Mouse (Mus musculus) forebrain, embryonic 11.5 days (tissue): ENCODE measurements around the gene Zc3hav1. TPM values are rescaled to one million over a fixed set of nuclear protein-coding genes. Genes with fewer than 3 reads are reported as not detected.

Experiments used
- ATAC-seq: fragments of 200-750 bp; cut with Nextera tagmentation; replicated peaks from 2 replicates; pipeline ENCODE4 v1.8.0; 2017; ENCODE audit warnings: moderate TSS enrichment; ENCODE audit not compliant: low FRiP score
- DNase-seq: peaks from one replicate; pipeline ENCODE4 v3.0.0-alpha.2; 2017; ENCODE audit warnings: low spot score
- H3K27ac ChIP-seq: fragments of 300-500 bp; sonication (generic); 2 replicates; pipeline ENCODE4 v1.5.1; 2014; ENCODE audit warnings: low read depth, low read length
- H3K27me3 ChIP-seq: fragments of 300-500 bp; sonication (generic); 2 replicates; pipeline ENCODE4 v1.6.1; 2014; ENCODE audit warnings: mild to moderate bottlenecking, low read length, mixed read lengths; ENCODE audit not compliant: control insufficient read depth, insufficient read depth
- H3K36me3 ChIP-seq: fragments of 300-500 bp; sonication (generic); 2 replicates; pipeline ENCODE4 v1.6.1; 2014; ENCODE audit warnings: mild to moderate bottlenecking, low read length, moderate library complexity, mixed read lengths; ENCODE audit not compliant: control insufficient read depth, insufficient read depth
- H3K4me1 ChIP-seq: fragments of 300-500 bp; sonication (generic); replicated peaks from 2 replicates; pipeline ENCODE4 v1.6.1; 2014; ENCODE audit warnings: low read length, mixed read lengths; ENCODE audit not compliant: control insufficient read depth, insufficient read depth
- H3K4me2 ChIP-seq: fragments of 300-500 bp; sonication (generic); 2 replicates; pipeline ENCODE4 v1.6.1; 2014; ENCODE audit warnings: low read depth, mild to moderate bottlenecking, low read length, moderate library complexity, mixed read lengths; ENCODE audit not compliant: severe bottlenecking
- H3K4me3 ChIP-seq: fragments of 300-500 bp; sonication (generic); 2 replicates; pipeline ENCODE4 v1.5.1; 2014; ENCODE audit warnings: low read depth, low read length
- H3K9ac ChIP-seq: fragments of 300-500 bp; sonication (generic); 2 replicates; pipeline ENCODE4 v1.6.1; 2014; ENCODE audit warnings: low read length
- H3K9me3 ChIP-seq: fragments of 300-500 bp; sonication (generic); 2 replicates; pipeline ENCODE4 v1.6.1; 2016; ENCODE audit warnings: low read length, mixed read lengths; ENCODE audit not compliant: control insufficient read depth
- WGBS: fragments of 180-500 bp; shearing (Covaris S2); extraction: QIAGEN DNeasy Blood & Tissue Kit; methylation state at CpG from one replicate; pipeline ENCODE4 v1.1.7; 2014; 5-methylcytosine and 5-hydroxymethylcytosine counted together
- polyA plus RNA-seq: library from polyadenylated mRNA; unstranded; fragments of >200 nt; fragmentation: Nextera tagmentation; extraction: Ambion mirVana; gene quantifications from 2 replicates; pipeline ENCODE4 v1.2.1, GENCODE M21; 2014

Zc3hav1 gene
- polyA plus RNA-seq, 1 experiment from 2014 or later, result 1.7 TPM

DNA sequence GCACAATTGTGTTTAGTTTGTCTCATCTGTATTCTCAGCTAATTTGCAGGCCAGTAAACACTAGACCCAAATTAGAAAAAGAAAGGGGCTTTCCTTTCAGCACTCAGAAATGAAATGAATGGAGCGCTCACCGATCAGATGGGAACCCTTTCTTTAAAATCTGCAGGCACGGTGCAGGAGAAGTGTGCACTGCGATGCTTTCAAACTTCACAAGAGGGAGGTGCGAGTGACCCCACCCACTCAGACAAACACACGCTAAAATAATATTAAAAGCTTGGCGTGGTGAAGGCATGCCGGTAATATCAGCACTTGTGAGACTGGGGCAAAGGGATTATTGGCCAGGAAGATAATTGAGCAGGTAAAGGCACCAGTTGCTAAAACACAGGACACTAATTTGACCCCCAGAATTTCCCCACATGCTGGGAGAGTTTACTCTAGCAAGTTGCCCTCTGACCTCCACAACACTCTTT is 986 bp upstream of the Zc3hav1 start:
- 1% methylated on average over 8 of the region's 8 CpGs for WGBS
- DNase-seq, result no peak
- H3K4me2 ChIP-seq, result peak overlapping the region; percentile 3; the same call in 1 of the 2 replicates

DNA sequence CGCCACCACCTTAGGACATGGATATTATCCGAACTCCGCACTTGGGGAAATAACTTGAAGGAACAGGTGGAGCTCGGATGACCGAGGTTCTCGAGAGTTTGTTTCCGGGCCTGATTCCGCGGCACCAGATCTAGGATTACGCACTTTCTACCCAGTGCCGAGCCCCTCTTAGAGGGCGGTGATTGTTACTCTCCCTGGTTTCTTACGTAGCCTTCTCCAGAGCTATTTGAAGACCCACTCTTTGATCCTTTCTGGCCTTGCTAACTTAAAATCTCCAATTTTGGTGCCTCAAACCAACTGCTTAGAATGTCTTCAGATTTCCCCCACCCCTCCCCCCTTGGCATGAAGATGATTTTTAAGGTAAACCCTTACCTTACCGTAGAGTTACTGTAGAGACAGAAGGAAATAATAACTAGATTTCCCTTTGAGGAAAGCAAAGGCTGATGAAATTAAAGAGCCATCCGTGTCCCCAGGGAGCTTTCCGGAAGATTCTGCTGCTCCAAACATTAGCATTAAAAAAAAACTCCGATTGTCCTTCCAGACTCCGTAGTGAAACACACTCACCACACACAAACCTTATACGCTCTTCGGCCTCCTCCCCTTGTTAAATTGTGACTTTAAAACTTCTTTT is 435 bp upstream of the Zc3hav1 start:
- H3K9me3 ChIP-seq, result no peaks in the 10 kb centered on the region
- no peaks in the 10 kb centered on the region for H3K36me3 ChIP-seq
- H3K4me2 ChIP-seq, result peak overlapping the region; percentile 63
- peak overlapping the region; percentile 43 for H3K4me3 ChIP-seq
- no peak overlapping the region for H3K9ac ChIP-seq
- ATAC-seq (no peak), DNase-seq (no peak)
- peaks cover 7% of the 10 kb centered on the region for H3K4me1 ChIP-seq
- H3K27ac ChIP-seq, result no peak overlapping the region
- peaks cover 54% of the 10 kb centered on the region for H3K27me3 ChIP-seq
- WGBS, result under 1% methylated on average over 20 of the region's 20 CpGs

More for the DNA sequence above, 986 bp upstream of the Zc3hav1 start:
- no peak overlapping the region for H3K9ac ChIP-seq
- peaks cover 7% of the 10 kb centered on the region for H3K4me1 ChIP-seq
- no peak overlapping the region for H3K4me3 ChIP-seq
- H3K36me3 ChIP-seq, result no peaks in the 10 kb centered on the region
- no peak overlapping the region for H3K27ac ChIP-seq
- no peaks in the 10 kb centered on the region for H3K9me3 ChIP-seq
- H3K27me3 ChIP-seq, result peaks cover 54% of the 10 kb centered on the region
- no peak for ATAC-seq

DNA sequence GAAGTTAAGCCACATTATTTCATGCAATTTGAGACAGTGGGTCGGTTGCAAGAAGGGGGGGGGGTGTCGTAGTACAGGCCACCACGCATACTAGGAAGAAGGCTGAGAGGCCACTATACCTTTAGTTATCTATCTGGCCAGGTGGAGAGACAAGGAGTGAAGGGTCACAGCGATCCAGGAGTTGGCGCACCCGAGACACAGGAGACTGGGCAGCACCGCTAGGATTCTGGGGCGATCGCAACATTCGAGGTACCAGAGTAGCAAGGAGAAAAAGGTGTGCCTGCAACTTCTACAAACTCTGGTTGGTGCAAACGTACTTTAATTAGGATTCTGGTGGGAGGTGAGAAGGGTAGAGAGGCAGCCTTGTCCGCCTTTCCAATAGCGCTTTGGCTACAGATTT is 1.2 kb downstream of the Zc3hav1 start:
- Histone ChIP-seq H3K36me3 (no peaks in the 10 kb centered on the region), H3K4me3 (peak overlapping the region; percentile 43), H3K9me3 (no peaks in the 10 kb centered on the region), H3K4me2 (no peak overlapping the region), H3K4me1 (peaks cover 7% of the 10 kb centered on the region), H3K27ac (no peak overlapping the region), H3K9ac (no peak overlapping the region), H3K27me3 (peaks cover 53% of the 10 kb centered on the region)
- 3% methylated on average over 13 of the region's 13 CpGs for WGBS
- DNase-seq, result no peak
- no peak for ATAC-seq

DNA sequence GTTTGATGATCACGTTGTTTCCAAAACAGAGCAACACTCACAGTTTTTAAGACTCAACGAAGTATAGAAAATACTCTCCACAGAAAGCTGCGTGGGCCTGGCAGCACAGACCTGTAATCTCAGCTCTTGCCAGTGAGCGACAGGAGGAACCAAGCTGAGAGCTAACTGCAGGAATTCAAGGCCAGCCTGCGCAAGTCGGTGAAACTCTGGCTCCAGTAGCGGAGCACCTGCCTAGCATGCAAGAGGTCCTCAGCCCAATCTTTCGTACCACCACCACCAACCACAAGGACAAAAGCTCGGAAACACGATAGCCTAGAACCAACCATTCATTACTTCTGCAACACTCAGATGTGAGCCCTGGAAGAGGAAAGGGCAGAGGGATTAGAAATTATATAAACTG is 2.0 kb downstream of the Zc3hav1 start:
- H3K4me1 ChIP-seq, result peaks cover 7% of the 10 kb centered on the region
- H3K9me3 ChIP-seq, result no peaks in the 10 kb centered on the region
- H3K9ac ChIP-seq, result no peak overlapping the region
- H3K27ac ChIP-seq, result no peak overlapping the region
- no peaks in the 10 kb centered on the region for H3K36me3 ChIP-seq
- DNase-seq (no peak), ATAC-seq (no peak)
- no peak overlapping the region for H3K4me2 ChIP-seq
- peaks cover 52% of the 10 kb centered on the region for H3K27me3 ChIP-seq
- H3K4me3 ChIP-seq, result no peak overlapping the region
- WGBS, result 10% methylated on average over 10 of the region's 10 CpGs

DNA sequence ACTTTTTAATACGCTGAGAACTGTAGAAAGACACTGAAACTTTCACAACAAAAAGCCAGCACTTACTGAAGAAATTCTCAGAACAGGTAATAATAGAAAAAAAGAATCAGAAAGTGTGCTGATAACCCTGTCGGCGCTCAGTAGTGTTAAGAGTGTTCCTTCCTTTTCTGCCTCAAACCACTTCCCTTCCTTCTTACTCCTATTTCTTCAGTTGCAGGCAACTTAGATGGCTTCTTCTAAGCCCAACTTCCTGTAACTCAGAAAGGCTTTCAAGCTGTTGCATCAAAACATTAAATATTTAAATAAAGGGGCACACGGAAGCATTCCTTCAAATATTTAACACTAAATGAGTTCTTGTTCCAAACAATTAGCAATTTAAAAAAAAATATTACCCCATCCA is 2.5 kb downstream of the Zc3hav1 start:
- no peak overlapping the region for H3K27ac ChIP-seq
- no peaks in the 10 kb centered on the region for H3K9me3 ChIP-seq
- no peaks in the 10 kb centered on the region for H3K36me3 ChIP-seq
- H3K27me3 ChIP-seq, result peaks cover 50% of the 10 kb centered on the region
- no peak overlapping the region for H3K9ac ChIP-seq
- ATAC-seq (no peak), DNase-seq (no peak)
- H3K4me1 ChIP-seq, result peaks cover 7% of the 10 kb centered on the region
- H3K4me2 ChIP-seq, result no peak overlapping the region
- WGBS, result 60% methylated on average over 4 of the region's 4 CpGs
- H3K4me3 ChIP-seq, result no peak overlapping the region

DNA sequence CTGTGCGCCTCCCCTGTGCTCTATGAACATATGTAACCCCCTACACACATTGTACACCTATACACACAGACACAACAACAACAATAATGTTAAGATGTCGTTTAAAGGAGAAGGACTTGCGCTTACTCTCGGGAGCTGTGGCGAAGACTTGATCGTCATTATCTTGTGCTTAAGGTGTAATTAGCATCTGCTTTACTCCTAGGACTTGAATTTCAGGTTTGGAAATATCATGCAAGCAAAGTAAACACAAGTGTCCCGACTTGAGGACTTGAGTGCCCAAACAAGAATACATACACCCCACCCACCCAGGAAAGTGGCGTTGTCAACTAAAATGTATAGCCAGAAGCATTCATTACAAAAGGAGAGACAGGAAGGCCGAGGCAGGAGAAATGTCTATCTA is 4.6 kb downstream of the Zc3hav1 start:
- H3K9me3 ChIP-seq, result no peaks in the 10 kb centered on the region
- no peak overlapping the region for H3K4me2 ChIP-seq
- peaks cover 7% of the 10 kb centered on the region for H3K4me1 ChIP-seq
- H3K27me3 ChIP-seq, result peaks cover 35% of the 10 kb centered on the region
- ATAC-seq (no peak), DNase-seq (no peak)
- no peak overlapping the region for H3K4me3 ChIP-seq
- no peak overlapping the region for H3K9ac ChIP-seq
- no peak overlapping the region for H3K27ac ChIP-seq
- 80% methylated on average over 9 of the region's 9 CpGs for WGBS
- no peaks in the 10 kb centered on the region for H3K36me3 ChIP-seq

DNA sequence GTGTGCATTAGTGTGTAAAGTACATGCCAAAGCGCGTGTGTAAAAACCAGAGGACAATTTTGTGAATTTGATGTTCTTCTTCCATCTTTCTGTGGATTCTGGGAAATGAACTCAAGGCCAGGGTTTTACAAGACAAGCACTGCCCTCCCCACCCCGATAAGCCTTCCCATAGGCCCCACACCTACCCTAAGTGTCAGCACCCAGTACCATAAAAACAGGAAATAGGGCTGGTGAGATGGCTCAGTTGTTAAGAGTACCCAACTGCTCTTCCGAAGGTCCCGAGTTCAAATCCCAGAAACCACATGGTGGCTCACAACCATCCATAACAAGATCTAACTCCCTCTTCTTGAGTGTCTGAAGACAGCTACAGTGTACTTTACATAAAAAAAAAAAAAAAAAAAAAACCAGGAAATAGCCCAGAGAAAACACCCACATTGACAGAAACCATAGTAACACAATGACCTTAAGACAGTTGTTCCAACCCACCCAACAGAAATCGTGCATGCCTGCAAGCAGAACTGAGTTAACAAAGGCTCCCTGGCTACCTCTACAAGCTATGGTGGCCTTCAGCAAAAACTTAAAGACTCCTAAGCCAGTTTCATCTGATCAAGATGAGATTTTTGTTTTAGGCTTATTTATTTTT is 5.5 kb downstream of the Zc3hav1 start:
- Histone ChIP-seq H3K4me2 (no peak overlapping the region), H3K4me1 (0 out of 2 replicates have a peak, but pooled peaks cover 3% of the 10 kb centered on the region), H3K9me3 (no peaks in the 10 kb centered on the region), H3K9ac (no peak overlapping the region), H3K27ac (no peak overlapping the region), H3K4me3 (no peak overlapping the region), H3K27me3 (peaks cover 27% of the 10 kb centered on the region), H3K36me3 (no peaks in the 10 kb centered on the region)
- no peak for ATAC-seq
- no peak for DNase-seq
- WGBS, result 91% methylated on average over 6 of the region's 6 CpGs

DNA sequence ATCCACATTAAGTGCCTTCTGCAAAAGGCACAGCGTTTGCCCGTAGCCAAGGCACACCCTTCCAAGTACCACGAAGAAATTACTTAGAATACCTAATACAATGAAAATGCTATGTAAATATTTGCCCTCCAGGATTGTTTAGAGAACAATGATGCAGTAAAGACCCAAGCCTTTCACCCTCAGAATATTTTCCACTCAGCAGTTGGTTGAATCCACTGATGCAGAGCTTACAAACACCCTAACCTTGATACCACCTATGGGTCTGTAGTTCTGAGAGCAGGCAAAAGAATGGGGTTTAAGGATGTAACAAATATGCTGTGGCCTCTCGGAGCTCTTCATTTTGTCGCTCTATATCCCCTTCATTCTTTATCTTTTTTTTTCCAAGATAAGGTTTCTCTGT is 6.5 kb downstream of the Zc3hav1 start:
- ATAC-seq (no peak), DNase-seq (no peak)
- Histone ChIP-seq H3K4me2 (no peak overlapping the region), H3K4me3 (no peak overlapping the region), H3K4me1 (no peaks in the 10 kb centered on the region), H3K36me3 (no peaks in the 10 kb centered on the region), H3K9ac (no peak overlapping the region), H3K9me3 (no peaks in the 10 kb centered on the region), H3K27me3 (peaks cover 17% of the 10 kb centered on the region), H3K27ac (no peak overlapping the region)
- WGBS, result 80% methylated on average over 5 of the region's 5 CpGs

DNA sequence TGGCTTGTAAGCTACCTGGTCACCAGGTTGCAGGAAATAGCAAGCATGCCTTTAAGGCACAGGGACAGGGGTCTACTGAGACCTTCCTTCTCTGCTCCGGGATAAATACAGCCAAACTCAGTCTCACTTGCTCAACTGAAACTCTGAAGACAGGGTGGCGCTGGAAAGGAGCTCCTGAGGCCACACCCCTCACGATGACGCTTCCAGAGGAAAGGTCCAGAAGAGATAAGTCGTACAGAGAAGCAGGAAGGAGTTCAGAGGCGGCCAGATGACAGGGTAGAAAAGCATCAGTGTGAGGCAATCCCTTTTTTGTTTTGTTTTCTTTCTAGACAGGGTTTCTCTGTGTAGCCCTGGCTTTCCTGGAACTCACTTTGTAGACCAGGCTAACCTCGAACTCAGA is 8.6 kb downstream of the Zc3hav1 start:
- no peak overlapping the region for H3K27ac ChIP-seq
- no peak overlapping the region for H3K9ac ChIP-seq
- ATAC-seq (no peak), DNase-seq (no peak)
- no peak overlapping the region for H3K4me2 ChIP-seq
- no peak overlapping the region for H3K4me3 ChIP-seq
- H3K36me3 ChIP-seq, result no peaks in the 10 kb centered on the region
- H3K4me1 ChIP-seq, result no peaks in the 10 kb centered on the region
- WGBS, result 55% methylated on average over 7 of the region's 7 CpGs
- no peaks in the 10 kb centered on the region for H3K9me3 ChIP-seq
- peaks cover 3% of the 10 kb centered on the region for H3K27me3 ChIP-seq
